Mouse (Mus musculus) macrophage (primary cell): Measurements from ENCODE around the gene Cracr2a. TPM values are rescaled to one million over a fixed set of nuclear protein-coding genes. Genes with fewer than 3 reads are reported as not detected.

ENCODE experiments used
- H3K27ac ChIP-seq: fragments of 350-480 bp; formaldehyde crosslinking; 2 replicates; pipeline ENCODE4 v1.9.0; 2021
- H3K36me3 ChIP-seq: fragments of 350-480 bp; formaldehyde crosslinking; 2 replicates; pipeline ENCODE4 v1.9.0; 2021; ENCODE audit errors: inconsistent target
- H3K4me3 ChIP-seq: fragments of 350-480 bp; formaldehyde crosslinking; 2 replicates; pipeline ENCODE4 v1.9.0; 2021; ENCODE audit errors: inconsistent target
- H3K79me2 ChIP-seq: fragments of 350-480 bp; formaldehyde crosslinking; 2 replicates; pipeline ENCODE4 v1.9.0; 2021; ENCODE audit errors: inconsistent target
- WGBS: methylation state at CpG from one replicate; pipeline ENCODE4 v1.1.7; 2026; ENCODE audit warnings: inconsistent platforms; ENCODE audit not compliant: missing documents; 5-methylcytosine and 5-hydroxymethylcytosine counted together
- polyA plus RNA-seq: library from polyadenylated mRNA; stranded (reverse); fragments of 250-400 nt; gene quantifications from 3 replicates; pipeline ENCODE4 v1.2.4, GENCODE M21; 2018; ENCODE audit warnings: inconsistent platforms

Cracr2a gene
- polyA plus RNA-seq, 1 experiment from 2014 or later = 2.0 TPM

GRCm38 (mm10) chr6:127678320-127678719 is 117.2 kb downstream of the Cracr2a start:
- WGBS = 82% methylated on average over 9 of the region's 9 CpGs
- no peak overlapping the region for H3K4me3 ChIP-seq
- H3K27ac ChIP-seq = no peak overlapping the region
- no peaks in the 10 kb centered on the region for H3K36me3 ChIP-seq
- no peaks in the 10 kb centered on the region for H3K79me2 ChIP-seq

- WGBS = 65% methylated on average over 3 of the region's 3 CpGs
- Histone ChIP-seq H3K36me3 (no peaks in the 10 kb centered on the region), H3K27ac (no peak overlapping the region), H3K79me2 (no peaks in the 10 kb centered on the region), H3K4me3 (no peak overlapping the region)
Measured at GRCm38 (mm10) chr6:127678998-127679397, 117.9 kb downstream of the Cracr2a start.

DNA sequence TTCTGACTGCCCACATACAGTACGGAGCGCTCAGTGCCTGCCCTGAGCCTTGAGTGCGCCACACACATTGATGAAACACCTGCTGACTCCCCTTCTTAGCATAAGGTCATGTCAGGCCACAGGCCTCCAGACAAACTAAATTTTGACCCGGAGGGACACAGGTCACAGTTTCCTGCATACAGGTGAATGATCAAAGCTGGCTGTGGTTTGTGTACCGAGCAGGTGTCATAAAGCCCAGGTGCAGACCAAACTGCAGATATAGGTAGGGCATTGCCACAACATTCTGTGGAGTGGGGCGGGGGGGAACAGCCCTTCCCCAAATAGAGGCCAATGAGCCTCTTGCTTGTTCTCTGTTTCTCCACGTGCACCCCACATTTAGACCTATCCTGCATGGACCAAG is 119.6 kb downstream of the Cracr2a start:
- Histone ChIP-seq H3K4me3 (no peak overlapping the region), H3K36me3 (no peaks in the 10 kb centered on the region), H3K27ac (no peak overlapping the region), H3K79me2 (no peaks in the 10 kb centered on the region)
- 89% methylated on average over 7 of the region's 7 CpGs for WGBS

GRCm38 (mm10) chr6:127683561-127683960 is 122.4 kb downstream of the Cracr2a start:
- no peaks in the 10 kb centered on the region for H3K36me3 ChIP-seq
- no peaks in the 10 kb centered on the region for H3K79me2 ChIP-seq
- H3K4me3 ChIP-seq = no peak overlapping the region
- WGBS = 72% methylated on average over 8 of the region's 8 CpGs
- H3K27ac ChIP-seq = no peak overlapping the region

DNA sequence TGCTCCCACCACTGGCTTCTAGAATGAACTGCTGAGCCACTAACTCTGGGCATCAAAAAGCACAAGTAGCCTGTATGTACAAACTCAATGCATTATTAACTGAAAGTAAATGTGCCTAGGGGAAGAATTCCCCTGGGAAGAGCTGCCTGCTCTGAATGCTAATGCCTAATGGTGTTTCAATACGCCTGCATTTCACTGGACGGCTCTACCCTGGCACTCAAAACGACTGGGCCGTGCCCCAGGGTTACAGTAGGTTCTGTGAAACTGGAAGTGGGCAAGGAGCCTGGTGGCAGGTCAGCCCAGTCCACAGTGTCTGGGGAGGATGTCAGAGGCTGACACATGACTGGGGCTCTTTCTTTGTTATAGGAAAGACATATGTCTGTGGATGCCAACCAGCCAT is 123.8 kb downstream of the Cracr2a start:
- WGBS = 76% methylated on average over 4 of the region's 4 CpGs
- no peaks in the 10 kb centered on the region for H3K36me3 ChIP-seq
- no peak overlapping the region for H3K4me3 ChIP-seq
- no peak overlapping the region for H3K27ac ChIP-seq
- no peaks in the 10 kb centered on the region for H3K79me2 ChIP-seq

DNA sequence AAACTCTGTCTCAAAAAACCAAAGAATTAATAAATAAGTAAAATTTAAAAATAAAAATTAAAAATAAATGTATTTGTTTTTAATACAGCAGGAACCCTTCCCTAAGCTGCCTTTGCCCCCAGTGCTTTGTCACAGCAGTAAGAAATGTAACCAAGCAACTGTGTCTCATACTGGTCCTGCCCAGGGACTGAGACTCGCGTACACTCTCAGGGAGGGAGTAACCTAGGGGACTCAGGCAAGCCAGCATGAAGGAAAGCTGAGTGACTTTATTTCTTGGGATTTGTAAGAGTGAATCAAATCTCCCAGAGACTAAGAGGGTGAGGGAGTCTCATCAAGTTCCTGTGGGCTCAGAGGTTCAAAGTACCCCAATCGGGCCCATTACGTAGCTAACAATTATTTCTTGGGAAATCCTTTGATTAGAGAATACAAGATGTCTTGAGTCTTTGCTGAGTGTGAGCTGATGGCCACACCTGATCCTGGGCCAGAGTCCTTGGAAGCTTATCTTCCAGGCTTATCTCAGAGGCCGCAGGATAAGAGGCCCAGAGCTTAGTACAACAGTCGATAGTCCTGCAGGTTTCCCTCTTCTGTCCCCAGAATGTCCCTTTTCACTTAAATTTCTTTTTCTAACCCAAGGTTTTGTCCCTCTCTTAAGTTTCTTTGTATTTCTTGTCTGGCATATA is 126.2 kb downstream of the Cracr2a start:
- WGBS = 91% methylated on average over 6 of the region's 6 CpGs
- H3K36me3 ChIP-seq = no peaks in the 10 kb centered on the region

GRCm38 (mm10) chr6:127692298-127692697 is 131.2 kb downstream of the Cracr2a start:
- Histone ChIP-seq H3K79me2 (no peaks in the 10 kb centered on the region), H3K4me3 (no peak overlapping the region), H3K36me3 (no peaks in the 10 kb centered on the region), H3K27ac (no peak overlapping the region)
- WGBS = 58% methylated on average over 7 of the region's 7 CpGs

More for the DNA sequence above, 126.2 kb downstream of the Cracr2a start:
- Histone ChIP-seq H3K27ac (no peak overlapping the region), H3K79me2 (no peaks in the 10 kb centered on the region), H3K4me3 (no peak overlapping the region)

DNA sequence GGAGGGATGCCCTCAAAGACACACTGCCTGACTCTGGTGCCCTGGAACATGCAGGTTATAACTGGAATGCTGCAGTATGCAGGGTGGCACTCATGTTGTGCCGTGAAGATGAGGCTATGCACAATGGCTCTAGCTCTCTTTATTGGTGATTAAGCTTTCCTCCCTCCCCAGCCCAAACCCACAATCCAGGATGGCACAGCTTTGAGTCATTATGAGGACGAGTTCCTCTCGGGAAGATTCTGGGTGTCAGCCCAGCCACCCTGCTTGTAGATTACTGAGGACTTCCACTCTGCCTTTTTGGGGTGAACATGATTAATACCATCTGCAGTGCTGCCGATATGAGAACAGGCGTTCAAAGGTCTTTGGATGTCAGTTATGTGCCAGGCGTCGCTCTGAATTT is 132.5 kb downstream of the Cracr2a start:
- Histone ChIP-seq H3K79me2 (no peaks in the 10 kb centered on the region), H3K36me3 (no peaks in the 10 kb centered on the region), H3K27ac (no peak overlapping the region), H3K4me3 (no peak overlapping the region)
- 94% methylated on average over 7 of the region's 7 CpGs for WGBS

GRCm38 (mm10) chr6:127701036-127701783 is 140.1 kb downstream of the Cracr2a start:
- WGBS = 88% methylated on average over 8 of the region's 11 CpGs
- no peak overlapping the region for H3K4me3 ChIP-seq
- H3K27ac ChIP-seq = no peak overlapping the region

GRCm38 (mm10) chr6:127708218-127708628 is 147.1 kb downstream of the Cracr2a start:
- Histone ChIP-seq H3K4me3 (no peak overlapping the region), H3K79me2 (no peaks in the 10 kb centered on the region), H3K36me3 (no peaks in the 10 kb centered on the region), H3K27ac (no peak overlapping the region)
- 64% methylated on average over 1 of the region's 1 CpGs for WGBS

More at GRCm38 (mm10) chr6:127701036-127701783, 140.1 kb downstream of the Cracr2a start:
- no peaks in the 10 kb centered on the region for H3K79me2 ChIP-seq
- H3K36me3 ChIP-seq = no peaks in the 10 kb centered on the region

GRCm38 (mm10) chr6:127714906-127715305 is 153.8 kb downstream of the Cracr2a start:
- Histone ChIP-seq H3K4me3 (no peak overlapping the region), H3K79me2 (no peaks in the 10 kb centered on the region), H3K36me3 (no peaks in the 10 kb centered on the region), H3K27ac (no peak overlapping the region)
- whole genome bisulfite sequencing = 75% methylated on average over 5 of the region's 5 CpGs

DNA sequence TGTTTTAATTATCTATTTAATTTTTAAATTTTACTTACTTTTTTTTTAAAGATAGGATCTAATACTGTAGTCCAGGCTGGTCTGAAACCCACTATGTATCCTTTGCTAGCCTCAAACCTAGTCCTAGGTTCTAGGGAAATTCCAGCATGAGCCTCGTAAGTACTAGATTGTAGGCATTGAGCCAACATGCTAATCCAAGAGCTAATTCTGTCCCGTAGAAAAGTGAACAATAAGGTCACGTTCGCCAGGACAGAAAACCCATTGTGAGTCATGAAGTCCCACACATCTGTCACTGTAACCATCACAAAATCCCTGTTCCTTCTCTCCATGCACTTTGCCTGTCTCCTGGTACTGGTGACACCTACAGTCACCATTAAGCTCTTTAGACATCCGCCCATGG is 154.3 kb downstream of the Cracr2a start:
- Histone ChIP-seq H3K27ac (no peak overlapping the region), H3K4me3 (no peak overlapping the region), H3K36me3 (no peaks in the 10 kb centered on the region), H3K79me2 (no peaks in the 10 kb centered on the region)
- WGBS = 79% methylated on average over 5 of the region's 5 CpGs

DNA sequence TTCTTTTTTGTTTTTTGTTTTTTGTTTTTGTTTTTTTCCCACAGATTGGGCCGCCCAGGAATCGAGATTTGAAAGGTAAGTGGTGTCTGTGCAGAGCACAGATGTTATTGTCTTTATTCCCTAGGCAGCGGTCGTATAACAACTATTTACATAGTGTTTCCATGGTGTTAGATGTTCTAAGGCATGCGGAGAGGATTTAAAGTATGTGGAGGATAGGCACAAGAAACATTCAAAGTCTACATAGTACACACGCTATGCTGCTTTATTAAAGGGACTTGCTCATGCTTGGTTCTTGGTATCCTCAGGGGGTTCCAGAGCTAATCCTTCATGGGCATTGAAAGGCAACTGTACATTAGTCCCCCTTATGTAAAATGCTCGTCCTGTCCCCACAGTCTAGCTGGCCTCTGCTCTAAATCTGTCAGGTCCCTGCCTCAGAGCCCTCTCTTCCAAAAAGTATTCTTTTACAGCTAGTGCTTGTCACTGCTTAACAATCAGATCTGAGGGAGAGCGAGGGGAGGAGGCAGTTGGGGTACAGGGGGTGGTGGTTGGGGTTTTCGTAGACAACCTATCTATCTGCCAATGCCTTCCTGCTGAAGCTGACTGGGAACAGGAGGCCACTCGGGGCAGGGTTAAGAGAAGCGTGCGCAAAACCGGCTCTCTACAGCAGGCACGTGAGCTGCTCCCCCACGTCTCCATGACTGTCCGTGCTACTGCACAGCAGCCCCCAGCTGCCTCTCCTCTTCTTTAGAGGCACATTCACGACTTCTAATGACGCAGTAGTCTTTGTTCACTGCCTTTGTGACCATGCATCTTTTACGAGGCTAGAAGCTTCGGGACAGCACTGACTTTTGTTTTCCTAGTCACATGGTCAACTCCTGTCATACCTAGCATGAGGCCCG is 156.3 kb downstream of the Cracr2a start:
- H3K4me3 ChIP-seq = no peak overlapping the region
- no peak overlapping the region for H3K27ac ChIP-seq
- WGBS = 72% methylated on average over 20 of the region's 21 CpGs
- H3K36me3 ChIP-seq = no peaks in the 10 kb centered on the region
- no peaks in the 10 kb centered on the region for H3K79me2 ChIP-seq

DNA sequence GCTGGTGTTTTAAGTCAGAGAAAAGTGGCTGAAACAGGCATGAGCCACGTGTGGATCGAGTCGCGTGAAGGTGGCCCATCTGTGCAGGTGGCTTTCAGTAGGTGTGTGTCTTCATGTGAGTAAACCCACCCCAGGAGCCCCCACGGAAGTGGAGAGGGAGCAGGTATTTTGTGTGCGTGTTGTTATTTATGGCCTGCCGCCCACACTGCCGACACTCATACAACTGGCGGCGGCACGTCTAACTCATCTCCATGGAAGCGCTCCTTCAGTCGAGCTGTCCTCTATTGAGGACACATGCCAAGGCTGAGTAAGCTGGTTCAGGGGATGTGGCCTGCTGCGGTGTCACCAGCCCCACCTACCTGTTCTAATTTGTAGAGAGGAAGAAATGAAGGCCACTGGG is 158.7 kb downstream of the Cracr2a start:
- Histone ChIP-seq H3K36me3 (no peaks in the 10 kb centered on the region), H3K4me3 (no peak overlapping the region), H3K79me2 (no peaks in the 10 kb centered on the region), H3K27ac (no peak overlapping the region)
- 93% methylated on average over 14 of the region's 14 CpGs for WGBS
